In the genomic region with DNA sequence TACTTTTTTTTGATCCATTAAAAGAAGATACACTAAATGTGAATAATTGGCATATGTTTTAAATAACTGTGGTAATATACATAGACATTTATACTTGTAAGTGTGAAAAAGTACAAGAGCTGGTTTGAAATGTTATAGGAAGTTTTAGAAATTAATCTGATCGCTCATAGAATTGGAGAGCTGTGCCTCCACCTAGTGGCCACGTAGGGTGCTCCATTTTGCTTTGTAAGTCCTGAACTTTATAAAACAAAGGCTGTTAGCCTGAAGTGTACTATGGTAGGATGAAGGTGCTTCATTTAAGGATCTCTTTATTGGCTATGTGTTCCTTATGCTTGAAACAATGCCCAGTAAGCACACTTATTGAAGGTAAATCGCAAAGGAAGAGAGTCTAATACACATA, we compare ENCODE assay signal across 9 mouse cellular contexts.
DNase-seq lines count a peak whose midpoint lies in the region; ATAC-seq and TF ChIP-seq lines count a peak whose summit lies in the region.
"Had no signal": no experiment of that assay in that cellular context is flagged by ENCODE, and none has a peak within 500 bp of the region (broad histone marks: within the 10 kb centered on the region; RNA-seq: fewer than 3 reads in every experiment).

No protein-coding gene starts in this region.

- H3K36me3 ChIP-seq in kidney, embryonic 15.5 days, result peaks cover 27% of the 10 kb centered on the region
- peaks cover 1% of the 10 kb centered on the region; the same call in 1 of the 2 replicates for H3K36me3 ChIP-seq in E14TG2a.4 (ENCODE audit: insufficient read depth, low read length)
- 0 out of 2 replicates have a peak, but pooled peaks cover 22% of the 10 kb centered on the region for H3K36me3 ChIP-seq in kidney, postnatal 0 days (ENCODE audit: insufficient read depth, low read length)
- peaks cover 11% of the 10 kb centered on the region for H3K36me3 ChIP-seq in lung, postnatal 0 days (ENCODE audit: insufficient read depth, low read length)

- 25% methylated on average over 3 of the region's 3 CpGs for WGBS in kidney, embryonic 15.5 days
- WGBS in kidney, postnatal 0 days, result 20% methylated on average over 3 of the region's 3 CpGs
- 28% methylated on average over 3 of the region's 3 CpGs for WGBS in lung, postnatal 0 days

- no peak overlapping the region for H3K27ac ChIP-seq in kidney, embryonic 15.5 days
- H3K27ac ChIP-seq in kidney, postnatal 0 days, result no peak overlapping the region
- H3K27ac ChIP-seq in lung, postnatal 0 days (ENCODE audit: low read length), result no peak overlapping the region
- H3K27ac ChIP-seq: embryonic facial prominence, embryonic 13.5 days had no signal

- H3K9me3 ChIP-seq in kidney, embryonic 15.5 days (replicated peaks), result no peaks in the 10 kb centered on the region
- H3K9me3 ChIP-seq in E14TG2a.4 (ENCODE audit: low read length), result no peaks in the 10 kb centered on the region
- no peaks in the 10 kb centered on the region for H3K9me3 ChIP-seq in kidney, postnatal 0 days (replicated peaks; ENCODE audit: low read length)
- H3K9me3 ChIP-seq in lung, postnatal 0 days (ENCODE audit: low read length), result no peaks in the 10 kb centered on the region
- H3K9me3 ChIP-seq: embryonic facial prominence, embryonic 13.5 days had no signal

- ATAC-seq in kidney, embryonic 15.5 days (replicated peaks; ENCODE audit: low FRiP score), result no peak
- ATAC-seq in kidney, postnatal 0 days (replicated peaks; ENCODE audit: low FRiP score, low read depth), result no peak
- ATAC-seq in lung, postnatal 0 days, result no peak

- H3K4me1 ChIP-seq in kidney, embryonic 15.5 days, result no peaks in the 10 kb centered on the region
- no peaks in the 10 kb centered on the region for H3K4me1 ChIP-seq in E14TG2a.4 (replicated peaks; ENCODE audit: low read depth, low read length)
- no peaks in the 10 kb centered on the region for H3K4me1 ChIP-seq in kidney, postnatal 0 days (replicated peaks; ENCODE audit: insufficient read depth, low read length)
- no peaks in the 10 kb centered on the region for H3K4me1 ChIP-seq in lung, postnatal 0 days (ENCODE audit: insufficient read depth, low read depth, low read length)
- H3K4me1 ChIP-seq: embryonic facial prominence, embryonic 13.5 days had no signal

- TF ChIP-seq CTCF in E14TG2a.4 (conservative IDR thresholded peaks at IDR 0.05; ENCODE audit: low read length), result peak; percentile 61
- peak; percentile 76; the same call in 1 of the 2 replicates for TF ChIP-seq CTCF in brain, embryonic 14.5 days (IDR thresholded peaks at IDR 0.05; ENCODE audit: borderline replicate concordance, extremely low read depth, insufficient read depth, insufficient read length)
- TF ChIP-seq CTCF in kidney, postnatal 0 days (IDR thresholded peaks at IDR 0.05; ENCODE audit: low read depth), result peak; percentile 89
- peak; percentile 85 for TF ChIP-seq CTCF in lung, postnatal 0 days (IDR thresholded peaks at IDR 0.05)

- DNase-seq in kidney, adult 11 months, result peak; percentile 45
- peak; percentile 87 for DNase-seq in brain, embryonic 14.5 days (ENCODE audit: low read depth)
- DNase-seq in fibroblast of lung, adult 2 months (ENCODE audit: low read depth), result peak; percentile 37
- DNase-seq in kidney, postnatal 0 days (ENCODE audit: low spot score), result peak; percentile 89
- peak; percentile 82 for DNase-seq in lung, postnatal 0 days (ENCODE audit: low spot score)
- peak; percentile 33 to 47 for DNase-seq in spleen, postnatal 36 days (ENCODE audit: low spot score in 2 of 2)

- no peak for TF ChIP-seq POLR2A in brain, embryonic 14.5 days (IDR thresholded peaks at IDR 0.05; ENCODE audit: borderline replicate concordance, extremely low read depth, insufficient read depth, insufficient read length, poor library complexity, severe bottlenecking)

- H3K9ac ChIP-seq in kidney, embryonic 15.5 days, result no peak overlapping the region
- H3K9ac ChIP-seq in kidney, postnatal 0 days (ENCODE audit: low read depth, low read length), result no peak overlapping the region
- H3K9ac ChIP-seq in lung, postnatal 0 days (replicated peaks; ENCODE audit: low read depth), result no peak overlapping the region
- H3K9ac ChIP-seq: embryonic facial prominence, embryonic 13.5 days had no signal

- no peak for TF ChIP-seq EP300 in lung, postnatal 0 days (IDR thresholded peaks at IDR 0.05)

- no peaks in the 10 kb centered on the region for H3K27me3 ChIP-seq in kidney, embryonic 15.5 days
- H3K27me3 ChIP-seq in E14TG2a.4 (ENCODE audit: insufficient read depth, low read length), result no peaks in the 10 kb centered on the region
- H3K27me3 ChIP-seq in kidney, postnatal 0 days (ENCODE audit: insufficient read depth, low read length), result no peaks in the 10 kb centered on the region
- H3K27me3 ChIP-seq in lung, postnatal 0 days (replicated peaks; ENCODE audit: insufficient read depth, low read length), result no peaks in the 10 kb centered on the region
- H3K27me3 ChIP-seq: embryonic facial prominence, embryonic 13.5 days had no signal

- no peak overlapping the region for H3K4me3 ChIP-seq in kidney, embryonic 15.5 days (replicated peaks)
- H3K4me3 ChIP-seq in E14TG2a.4 (replicated peaks; ENCODE audit: low read length), result no peak overlapping the region
- no peak overlapping the region for H3K4me3 ChIP-seq in kidney, postnatal 0 days (replicated peaks; ENCODE audit: low read depth, low read length)
- no peak overlapping the region for H3K4me3 ChIP-seq in lung, postnatal 0 days (ENCODE audit: low read depth, low read length)
- H3K4me3 ChIP-seq: embryonic facial prominence, embryonic 13.5 days had no signal

- no peak overlapping the region for H3K4me2 ChIP-seq in kidney, embryonic 15.5 days
- no peak overlapping the region for H3K4me2 ChIP-seq in kidney, postnatal 0 days (ENCODE audit: low read length)
- H3K4me2 ChIP-seq in lung, postnatal 0 days (replicated peaks; ENCODE audit: low read depth, low read length), result no peak overlapping the region
- H3K4me2 ChIP-seq: embryonic facial prominence, embryonic 13.5 days had no signal

Comparison
In these comparisons a context has a peak if more than half of its experiments do, and no peak if none do; other contexts are left out.
1. DNase-seq: peak in every context shown above with its lines; median percentile 89 in kidney, postnatal 0 days; 87 in brain, embryonic 14.5 days; 82 in lung, postnatal 0 days; 45 in kidney, adult 11 months; 40 in spleen, postnatal 36 days; 37 in fibroblast of lung, adult 2 months.